Mouse (Mus musculus) R1 (cell line): ENCODE measurements around the gene N4bp3.
A peak's percentile ranks its signal among the peaks of the same experiment; 100 is the strongest.
"Not testable (repeated sequence)": the region's sequence is repeated elsewhere in the genome, so short reads cannot be mapped to it uniquely, and the experiment has no call there.

Experiments used
- DNase-seq: peaks from one replicate; pipeline ENCODE4 v3.0.0-alpha.2; 2018; ENCODE audit warnings: low read depth, low spot score

N4bp3 gene

DNA sequence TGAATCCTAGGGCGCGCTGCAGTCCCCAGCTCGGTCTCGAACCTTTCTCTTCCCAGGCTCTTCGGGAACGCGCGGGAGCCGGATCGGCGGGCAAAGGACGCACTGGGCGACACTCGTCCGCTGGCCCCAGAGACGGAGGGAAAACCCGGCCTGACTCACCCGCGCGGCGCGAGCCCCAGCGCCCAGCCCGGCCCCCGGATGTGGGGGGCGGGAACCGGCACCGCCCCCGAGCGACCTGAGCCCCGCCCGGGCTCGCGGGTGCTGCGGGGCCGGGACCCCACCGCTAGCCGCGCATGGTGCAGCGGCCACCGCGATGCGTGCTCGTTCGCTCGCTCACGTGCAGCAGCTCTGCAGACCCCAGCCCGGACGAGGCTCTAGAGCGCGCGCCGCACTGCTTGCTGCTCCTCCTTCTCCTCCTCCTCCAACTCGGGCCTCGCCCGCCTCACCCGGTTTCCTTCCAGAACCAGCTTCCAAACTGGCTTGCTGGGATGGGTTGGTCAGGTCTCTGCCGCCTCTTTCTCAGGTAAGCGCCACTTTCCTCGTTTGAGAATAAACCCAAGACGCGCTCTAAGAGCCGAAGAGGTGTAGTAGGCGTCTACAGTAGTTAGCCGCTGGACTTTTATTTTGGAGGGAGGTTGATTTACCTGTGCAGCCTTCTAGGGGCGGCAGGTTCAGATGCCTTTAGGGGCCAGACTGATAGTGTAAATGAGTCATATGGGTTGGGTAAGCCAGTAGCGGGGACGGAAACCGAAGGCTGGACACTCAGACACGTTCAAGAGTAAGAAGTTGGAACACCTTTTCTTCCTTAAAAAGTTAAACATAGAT is at the start of gene N4bp3, which contains the start of gene D930048N14Rik:
N4bp3 (minus strand) TSS at position 152 of the 825 bp plus-strand sequence.
D930048N14Rik (plus strand) TSS at position 264 of the 825 bp plus-strand sequence.
- DNase-seq = peak; percentile 79

DNA sequence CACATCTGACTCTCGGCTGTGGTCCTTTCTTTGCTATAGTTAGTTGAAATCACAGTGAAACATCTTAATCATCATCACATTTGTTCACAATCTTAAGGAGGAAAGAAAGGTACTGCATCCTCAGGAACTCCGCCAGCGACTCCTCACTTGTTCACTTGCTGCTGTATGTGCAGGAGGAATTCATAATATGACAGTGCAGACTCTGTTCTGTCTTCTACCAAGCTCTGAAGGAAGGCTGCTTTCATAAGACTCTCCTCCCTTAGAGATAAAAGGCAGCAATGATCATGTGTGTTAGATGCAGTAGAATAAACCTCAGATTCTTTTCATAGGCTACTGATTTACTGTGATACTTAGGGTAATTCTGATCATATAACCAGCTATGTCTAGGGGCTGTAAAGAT is 44.3 kb upstream of the N4bp3 start:
- no peak for DNase-seq

DNA sequence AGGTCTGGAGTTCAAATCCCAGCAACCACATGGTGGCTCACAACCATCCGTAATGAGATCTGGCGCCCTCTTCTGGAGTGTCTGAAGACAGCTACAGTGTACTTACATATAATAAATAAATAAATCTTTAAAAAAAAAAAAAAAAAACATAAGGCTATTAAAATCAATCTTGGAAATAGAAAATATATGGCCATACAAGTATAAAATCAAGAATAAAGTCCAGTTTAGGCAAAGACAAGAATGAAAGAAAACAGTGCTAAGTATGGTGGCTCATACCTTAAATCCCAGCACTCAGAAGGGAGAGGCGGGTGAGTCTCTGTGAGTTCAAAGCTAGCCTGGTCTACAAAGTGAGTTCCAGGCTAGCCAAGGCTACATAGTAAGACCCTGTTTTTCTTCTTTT is 40.0 kb upstream of the N4bp3 start:
- DNase-seq = not testable (repeated sequence)

DNA sequence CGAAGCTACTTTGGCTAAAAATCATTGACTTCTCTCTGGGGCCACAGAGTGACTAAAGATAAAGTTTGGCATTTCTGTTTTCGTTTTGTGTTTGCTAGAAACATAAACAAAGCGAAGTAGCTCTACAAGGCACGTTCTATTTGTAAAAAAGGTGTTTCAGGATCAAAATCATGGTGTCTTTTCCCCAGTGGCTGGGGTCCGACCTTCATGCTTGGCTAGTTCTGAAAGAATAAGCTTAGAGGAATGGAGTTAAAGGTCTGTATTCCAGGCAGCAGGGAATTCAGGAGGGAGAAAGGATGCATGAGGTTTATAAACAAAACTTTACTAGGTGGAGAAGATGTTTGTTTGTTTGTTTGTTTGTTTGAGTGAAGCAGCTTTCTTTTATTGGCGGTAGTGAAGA is 38.7 kb upstream of the N4bp3 start:
- peak; percentile 56 for DNase-seq

DNA sequence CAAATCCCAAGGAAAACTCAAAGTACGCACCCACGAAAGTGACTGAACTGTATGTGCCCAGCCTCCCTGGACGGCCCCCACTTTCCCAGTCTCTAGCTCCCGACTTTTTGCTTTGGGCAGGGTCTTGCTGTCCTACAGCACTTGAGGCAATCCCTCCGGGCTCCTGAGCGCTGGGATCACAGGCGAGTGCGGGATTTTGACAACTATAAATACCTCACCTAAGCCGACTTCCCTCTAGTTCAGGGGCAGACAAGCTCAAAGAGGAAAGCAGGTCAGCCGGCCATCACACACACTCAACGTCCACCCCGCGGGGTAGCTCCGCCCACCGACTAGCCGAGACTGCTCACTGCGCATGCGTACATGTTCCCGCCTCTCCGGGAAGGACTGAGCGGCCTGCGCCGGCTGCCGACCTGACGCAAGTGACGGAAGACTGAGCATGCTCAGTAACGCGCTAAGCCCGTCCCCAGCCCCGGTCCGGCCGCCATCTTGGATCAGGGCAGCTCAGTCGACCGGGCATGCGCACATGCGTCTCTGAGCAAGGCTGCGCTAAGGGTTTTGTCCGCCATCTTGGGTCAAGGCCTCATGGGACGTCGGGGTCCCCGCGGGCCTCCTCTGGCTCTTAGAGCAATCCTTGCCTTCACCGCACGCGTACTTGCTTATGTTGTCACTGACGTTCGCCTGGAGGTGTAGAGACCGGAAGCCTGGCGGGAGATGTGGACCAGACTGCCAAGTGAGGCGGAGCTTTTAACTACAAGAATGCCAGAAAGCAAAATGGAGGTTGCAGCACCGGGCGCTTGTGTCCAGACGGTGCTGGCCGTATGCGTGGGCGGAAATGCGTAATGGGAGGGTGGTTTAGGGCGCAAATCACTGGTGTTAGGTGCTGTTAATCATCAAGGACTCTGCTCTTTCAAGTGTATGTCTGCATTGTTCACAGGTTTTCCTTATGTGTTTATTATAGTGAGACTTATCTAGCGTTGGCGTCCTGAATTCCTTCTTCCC is 38.0 kb upstream of the N4bp3 start, which contains the start of gene 0610009B22Rik:
0610009B22Rik (minus strand) TSS at position 545 of the 999 bp plus-strand sequence.
- peak; percentile 99 for DNase-seq

DNA sequence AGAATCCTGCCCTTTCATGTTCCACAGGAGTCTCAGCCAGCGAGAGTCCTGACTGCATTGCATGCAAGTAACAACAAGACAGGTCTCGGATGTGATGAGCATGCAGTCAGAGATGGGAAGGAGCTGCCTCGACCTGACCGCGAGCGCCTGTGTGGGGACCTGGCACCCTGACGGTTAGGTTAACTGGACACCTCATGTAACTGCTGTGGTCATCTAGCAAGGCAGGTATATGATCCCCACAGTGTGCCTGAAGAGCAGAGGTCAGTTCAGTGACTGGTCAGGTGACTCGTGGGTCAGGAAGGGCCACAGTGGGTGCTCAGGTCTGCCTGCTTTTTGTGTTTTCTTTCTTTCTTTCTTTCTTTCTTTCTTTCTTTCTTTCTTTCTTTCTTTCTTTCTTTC is 31.3 kb upstream of the N4bp3 start:
- DNase-seq = no peak

DNA sequence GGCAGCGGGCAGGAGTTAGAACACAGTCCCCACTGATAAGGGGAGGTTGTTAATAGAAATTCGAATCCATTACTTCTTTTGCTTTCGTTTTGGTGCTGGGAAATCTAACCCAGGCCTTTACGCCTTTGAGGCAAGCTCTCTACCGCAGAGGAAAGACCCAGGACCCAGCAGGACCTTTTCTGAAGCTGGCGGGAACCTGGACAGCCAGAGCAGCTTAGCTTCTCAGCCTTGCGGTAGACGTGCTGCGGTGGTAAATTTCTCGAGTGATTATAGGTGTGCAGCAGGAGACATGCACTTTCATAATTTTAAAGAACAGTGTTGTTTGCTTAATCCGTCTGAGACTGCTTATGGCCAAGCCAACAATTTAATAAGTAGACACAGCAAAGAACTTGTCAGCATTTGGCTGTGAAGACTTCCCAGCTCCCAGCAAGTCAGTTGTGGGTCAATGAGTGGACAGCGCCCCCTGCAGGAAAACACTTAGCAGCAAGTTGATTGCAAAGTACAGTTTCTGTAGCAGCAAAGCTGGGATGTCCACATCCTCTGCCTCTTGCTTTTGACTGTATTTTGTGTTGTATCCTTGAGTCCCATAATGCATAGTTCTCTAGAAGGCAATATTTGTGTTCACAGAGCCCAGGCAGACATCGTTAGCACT is 30.8 kb upstream of the N4bp3 start:
- DNase-seq = peak; percentile 91

DNA sequence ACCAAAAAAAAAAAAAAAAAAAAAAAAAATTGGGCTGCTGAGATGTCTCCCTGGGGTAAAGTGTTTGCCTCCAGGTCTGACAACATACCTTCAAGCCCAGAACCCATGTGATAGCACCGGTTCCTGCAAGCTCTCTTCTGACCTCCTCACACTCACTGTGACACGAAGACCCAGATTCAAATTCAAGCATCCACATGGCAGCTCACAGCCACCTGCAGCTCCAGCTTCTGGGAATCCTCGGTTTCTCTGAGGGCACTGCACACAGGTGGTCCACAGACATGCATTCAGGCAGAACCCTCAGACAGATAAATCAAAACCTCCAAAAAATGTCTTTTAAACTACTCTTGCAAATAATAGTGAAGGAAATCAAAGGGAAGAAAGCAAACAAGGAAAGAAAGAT is 28.8 kb upstream of the N4bp3 start:
- DNase-seq = no peak

DNA sequence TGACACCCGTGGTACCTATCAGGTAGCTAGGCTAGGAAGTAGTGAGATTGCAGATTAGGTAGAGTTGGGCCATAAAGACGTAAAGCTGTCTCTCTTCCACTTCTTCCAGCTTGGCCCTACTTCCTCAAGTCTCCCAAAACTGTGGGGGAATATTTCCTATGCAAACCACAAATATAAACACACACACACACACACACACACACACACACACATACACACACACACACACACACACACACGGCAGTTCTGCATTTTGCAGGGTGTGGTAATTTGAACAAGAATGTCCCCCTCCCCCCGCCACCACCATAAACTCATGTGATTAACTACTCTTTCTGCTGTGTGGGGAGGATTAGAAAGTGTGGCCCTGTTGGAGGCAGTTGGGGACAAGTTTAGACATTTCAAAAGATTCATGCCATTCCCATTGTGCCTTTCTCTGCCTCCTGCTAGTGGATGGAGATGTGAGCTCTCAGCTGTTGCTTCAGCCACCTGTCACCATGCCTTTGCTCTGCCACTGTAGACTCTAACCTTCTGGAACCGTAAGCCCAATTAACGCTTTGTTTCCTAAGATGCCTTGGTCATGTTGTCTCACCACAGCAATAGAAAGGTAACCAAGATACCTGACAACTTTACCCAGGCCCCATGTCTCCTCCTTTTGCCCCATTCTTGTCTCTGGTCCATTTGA is 27.2 kb upstream of the N4bp3 start:
- no peak for DNase-seq

DNA sequence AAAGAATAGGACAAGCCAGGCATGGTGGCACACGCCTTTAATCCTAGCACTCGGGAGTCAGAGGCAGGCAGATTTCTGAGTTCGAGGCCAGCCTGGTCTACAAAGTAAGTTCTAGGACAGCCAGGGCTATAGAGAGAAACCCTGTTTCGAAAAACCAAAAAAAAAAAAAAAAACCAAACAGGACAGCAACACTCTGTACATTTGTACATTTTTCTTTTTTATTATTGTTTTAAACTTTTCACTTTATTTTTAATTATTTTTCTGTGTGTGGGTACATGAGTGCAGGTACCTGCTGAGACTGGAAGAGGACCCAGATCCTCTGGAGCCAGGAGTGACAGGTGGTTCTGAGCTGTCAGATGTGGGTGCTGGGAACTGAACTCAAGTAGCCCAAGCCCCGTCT is 24.7 kb upstream of the N4bp3 start:
- DNase-seq = no peak

DNA sequence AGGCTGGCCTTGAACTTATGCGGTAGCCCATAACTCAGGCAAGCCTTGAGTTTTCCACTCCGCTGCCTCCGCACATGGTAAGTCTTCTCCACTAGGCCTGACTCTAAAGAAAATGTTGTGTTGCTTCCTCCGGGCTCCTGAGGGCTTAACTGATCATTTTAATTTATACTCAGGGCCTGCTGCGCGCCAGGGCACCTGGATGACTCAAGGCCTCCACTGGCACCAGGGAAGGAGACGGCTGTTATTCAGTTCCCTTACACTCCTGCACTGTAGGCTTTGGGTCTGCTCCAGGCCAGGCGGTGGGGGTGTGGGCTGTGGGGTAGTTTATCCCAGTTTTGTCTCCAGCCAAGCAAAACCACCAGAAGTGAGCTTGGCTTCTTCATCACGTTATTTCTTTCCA is 22.6 kb upstream of the N4bp3 start:
- no peak for DNase-seq

DNA sequence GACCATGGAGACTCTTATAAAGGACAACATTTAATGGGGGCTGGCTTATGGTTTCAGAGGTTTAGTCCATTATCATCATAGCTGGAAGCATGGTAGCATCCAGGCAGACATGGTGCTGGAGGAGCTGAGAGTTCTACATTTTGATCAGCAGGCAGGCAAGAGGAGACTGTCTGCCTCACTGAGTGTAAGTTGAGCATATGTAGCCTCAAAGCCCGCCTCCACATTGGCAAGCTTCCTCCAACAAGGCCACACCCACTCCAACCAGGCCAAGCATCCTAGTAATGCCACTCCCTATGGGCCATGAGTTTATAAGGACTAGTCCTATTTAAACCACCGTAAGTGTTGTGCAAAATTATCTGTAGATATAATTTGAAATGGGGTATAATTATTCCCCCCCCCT is 20.7 kb upstream of the N4bp3 start:
- no peak for DNase-seq

DNA sequence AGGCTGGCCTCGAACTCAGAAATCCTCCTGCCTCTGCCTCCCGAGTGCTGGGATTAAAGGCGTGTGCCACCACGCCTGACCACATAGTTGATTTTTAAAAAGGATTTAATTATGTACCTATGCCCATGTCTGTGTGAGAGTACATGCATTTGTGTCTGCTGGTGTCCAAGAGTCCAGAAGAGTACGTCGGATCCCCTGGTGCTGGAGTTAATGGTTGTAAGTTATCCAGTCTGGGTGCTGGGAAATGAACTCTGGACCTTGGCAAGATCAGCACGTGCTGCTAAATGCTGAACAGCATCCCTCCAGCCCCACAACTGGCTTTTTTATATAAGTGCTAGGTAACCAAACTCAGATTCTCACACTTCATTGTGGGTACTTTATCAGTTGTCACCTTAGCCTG is 20.2 kb upstream of the N4bp3 start:
- no peak for DNase-seq

DNA sequence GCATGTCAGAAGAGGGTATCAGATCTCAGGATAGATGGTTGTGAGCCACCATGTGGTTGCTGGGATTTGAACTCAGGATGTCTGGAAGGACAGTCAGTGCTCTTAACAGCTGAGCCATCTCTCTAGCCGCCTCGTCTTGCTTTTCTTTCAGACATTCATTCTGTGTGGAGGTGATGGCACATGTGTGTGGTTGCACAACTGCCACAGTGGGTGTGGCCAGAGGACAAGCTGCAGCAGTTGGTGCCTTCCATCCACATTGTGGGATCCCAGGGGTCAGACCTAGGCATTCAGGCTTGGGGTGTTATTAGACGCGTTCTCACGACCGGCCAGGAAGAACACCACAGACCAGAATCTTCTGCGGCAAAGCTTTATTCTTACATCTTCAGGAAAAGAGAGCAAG is 14.1 kb upstream of the N4bp3 start:
- not testable (repeated sequence) for DNase-seq

DNA sequence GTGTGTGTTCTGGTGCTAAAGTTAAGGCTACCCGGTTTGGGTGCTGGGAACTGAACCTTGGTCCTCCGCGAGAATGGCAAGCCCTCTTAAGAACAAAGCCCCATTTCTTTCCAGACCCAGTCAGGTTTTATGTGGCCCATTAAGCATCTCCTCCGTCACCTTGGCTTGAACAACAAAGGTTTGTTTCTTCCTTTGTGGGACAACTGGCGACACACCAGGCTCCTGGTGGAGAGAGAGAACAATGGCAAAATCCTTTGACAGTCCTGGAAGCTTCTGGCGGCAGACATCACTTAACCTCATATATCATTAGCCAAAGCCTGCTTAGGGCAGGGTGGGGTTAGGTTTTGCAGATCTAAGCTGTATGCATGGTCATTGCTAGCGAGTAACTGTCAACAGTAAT is 12.0 kb upstream of the N4bp3 start:
- no peak for DNase-seq

DNA sequence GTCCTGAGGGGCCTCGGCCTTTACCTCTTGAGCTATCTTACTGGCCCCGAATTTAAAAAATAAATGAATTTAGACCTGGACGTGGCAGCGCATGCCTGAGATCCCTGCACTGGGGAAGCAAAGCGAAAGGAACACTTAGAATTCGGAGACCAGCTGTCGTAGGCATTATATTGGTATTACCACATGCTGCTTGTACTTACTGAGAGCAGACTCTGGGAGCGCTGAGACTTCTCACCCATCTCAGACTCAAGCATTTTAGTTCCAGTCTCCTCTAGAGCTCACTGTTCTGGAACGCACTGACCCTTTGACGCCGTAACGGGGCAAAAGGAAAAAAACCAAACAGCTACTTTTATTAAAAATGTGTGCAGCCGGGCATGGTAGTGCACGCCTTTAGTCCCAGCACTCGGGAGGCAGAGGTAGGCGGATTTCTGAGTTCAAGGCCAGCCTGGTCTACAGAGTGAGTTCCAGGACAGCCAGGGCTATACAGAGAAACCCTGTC is 11.3 kb upstream of the N4bp3 start:
- DNase-seq = no peak

DNA sequence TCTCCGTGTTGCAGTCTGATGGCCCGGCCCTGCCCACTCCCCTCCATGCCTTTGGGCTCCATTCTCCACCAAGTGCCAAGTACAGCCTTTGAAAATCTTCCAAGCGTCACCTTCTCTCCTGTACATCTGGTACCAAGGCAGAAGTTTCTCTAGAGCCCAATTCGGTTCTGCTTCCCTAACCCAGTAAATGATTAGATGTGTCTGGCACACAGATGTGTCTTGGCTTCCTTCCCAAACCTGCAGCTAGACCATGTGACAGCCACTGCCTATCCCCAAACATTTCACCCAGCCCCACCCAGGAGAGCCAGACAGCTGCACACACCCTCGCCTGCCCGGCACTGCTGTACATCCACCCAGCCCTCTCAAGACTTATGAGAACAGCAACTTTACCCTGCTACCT is 8.1 kb upstream of the N4bp3 start:
- peak; percentile 57 for DNase-seq

DNA sequence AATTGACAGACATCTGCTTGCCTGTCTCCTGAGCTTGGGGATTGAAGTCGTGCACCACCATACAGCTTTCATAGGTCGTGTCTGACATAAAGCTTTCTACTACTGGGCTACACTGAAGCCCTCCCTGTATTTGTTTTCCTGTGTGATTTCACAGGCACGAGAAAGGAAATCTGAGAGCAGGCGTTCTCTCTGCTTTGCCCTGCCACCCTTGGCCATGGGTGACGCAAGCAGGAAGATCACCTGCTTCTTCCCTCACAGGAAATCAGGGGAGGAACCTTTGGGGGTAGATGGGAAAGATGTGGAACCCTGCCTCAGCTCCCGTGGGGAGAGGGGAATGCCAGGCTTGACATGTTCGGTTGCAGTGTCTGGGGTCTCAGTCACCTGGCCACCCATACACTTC is 7.6 kb upstream of the N4bp3 start:
- DNase-seq = no peak

DNA sequence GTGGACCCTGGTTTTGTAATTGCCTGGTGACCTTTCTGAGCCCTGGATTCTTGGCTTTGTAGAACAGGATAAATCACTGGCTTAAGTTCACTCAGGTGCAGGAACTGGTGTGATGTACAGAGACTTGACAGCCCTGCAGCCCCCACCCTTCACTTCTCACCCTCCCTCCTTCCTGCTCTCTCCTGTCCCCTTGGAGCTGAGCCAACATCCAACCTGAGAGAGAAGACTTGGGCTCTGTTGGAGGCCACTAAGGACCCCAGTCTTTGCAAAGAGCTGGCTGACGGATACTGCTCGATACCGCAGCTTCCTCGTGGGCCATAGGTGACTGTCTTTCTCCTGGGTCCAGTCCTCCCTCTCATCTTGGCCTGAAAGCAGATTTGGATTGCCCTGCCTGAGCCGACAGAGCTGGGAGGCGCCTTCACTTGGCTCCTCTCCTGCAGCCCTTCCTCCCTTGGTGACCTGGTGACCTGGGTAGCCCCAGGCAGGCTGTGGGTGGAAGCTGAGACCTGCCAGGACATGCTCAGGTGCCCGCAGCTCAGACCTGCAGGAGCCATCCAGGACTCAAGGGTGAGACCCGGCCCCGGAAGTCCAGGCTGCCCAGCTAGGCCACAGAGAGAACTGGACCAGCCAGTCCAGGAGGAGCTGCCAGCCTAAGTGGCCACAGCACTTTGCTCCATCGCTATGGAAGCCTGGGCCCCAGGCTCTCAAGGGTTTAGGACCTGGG is 6.3 kb upstream of the N4bp3 start:
- DNase-seq = no peak

DNA sequence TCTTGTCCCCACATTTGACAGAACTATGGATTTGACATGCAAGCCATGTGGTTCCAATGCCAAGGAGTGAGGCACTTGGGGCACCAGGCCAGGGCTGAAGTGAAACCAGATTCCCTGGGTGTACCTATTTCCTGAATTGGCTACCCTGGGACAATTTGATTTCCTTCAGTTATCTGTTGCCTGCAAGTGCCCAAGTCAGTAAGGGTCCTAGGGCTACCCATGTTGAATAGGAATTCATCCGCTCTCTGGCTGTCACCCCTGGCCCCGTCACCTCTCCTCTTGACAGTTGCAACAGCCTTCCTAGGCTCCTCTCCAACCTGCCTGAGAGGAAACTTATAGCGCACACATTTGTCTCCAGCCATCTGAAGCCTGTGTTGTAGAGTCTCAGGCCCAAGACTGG is 4.2 kb upstream of the N4bp3 start:
- DNase-seq = no peak
